Mouse (Mus musculus) embryonic facial prominence, embryonic 12.5 days (tissue): ENCODE data around the gene Ston2. TPM values are rescaled to one million over a fixed set of nuclear protein-coding genes. Genes with fewer than 3 reads are reported as not detected.
"Not testable (repeated sequence)": the region's sequence is repeated elsewhere in the genome, so short reads cannot be mapped to it uniquely, and the experiment has no call there.

ENCODE experiments used
- ATAC-seq: fragments of 200-750 bp; cut with Nextera tagmentation; 2 replicates; pipeline ENCODE4 v1.8.0; 2017; ENCODE audit not compliant: insufficient number of reproducible peaks, insufficient read depth, low FRiP score, low TSS enrichment
- H3K27ac ChIP-seq: fragments of 300-500 bp; sonication (generic); 2 replicates; pipeline ENCODE4 v1.5.1; 2016; ENCODE audit warnings: mild to moderate bottlenecking
- H3K27me3 ChIP-seq: fragments of 300-500 bp; sonication (generic); 2 replicates; pipeline ENCODE4 v1.6.1; 2016; ENCODE audit warnings: mild to moderate bottlenecking, moderate library complexity
- H3K36me3 ChIP-seq: fragments of 300-500 bp; sonication (generic); 2 replicates; pipeline ENCODE4 v1.6.1; 2016; ENCODE audit warnings: mild to moderate bottlenecking
- H3K4me1 ChIP-seq: fragments of 300-500 bp; sonication (generic); 2 replicates; pipeline ENCODE4 v1.6.1; 2016
- H3K4me2 ChIP-seq: fragments of 300-500 bp; sonication (generic); replicated peaks from 2 replicates; pipeline ENCODE4 v1.6.1; 2016; ENCODE audit warnings: mild to moderate bottlenecking, moderate library complexity
- H3K4me3 ChIP-seq: fragments of 300-500 bp; sonication (generic); 2 replicates; pipeline ENCODE4 v1.5.1; 2016; ENCODE audit warnings: mild to moderate bottlenecking
- H3K9ac ChIP-seq: fragments of 300-500 bp; sonication (generic); 2 replicates; pipeline ENCODE4 v1.6.1; 2016; ENCODE audit warnings: mild to moderate bottlenecking, moderate library complexity
- H3K9me3 ChIP-seq: fragments of 300-500 bp; sonication (generic); 2 replicates; pipeline ENCODE4 v1.6.1; 2016; ENCODE audit warnings: mild to moderate bottlenecking, moderate library complexity
- WGBS: fragments of 180-500 bp; shearing (Covaris S2); methylation state at CpG from one replicate; pipeline ENCODE4 v1.1.7; 2016; 5-methylcytosine and 5-hydroxymethylcytosine counted together
- polyA plus RNA-seq: library from polyadenylated mRNA; unstranded; fragments of >200 nt; fragmentation: Nextera tagmentation; extraction: Ambion mirVana; gene quantifications from 2 replicates; pipeline ENCODE4 v1.2.1, GENCODE M21; 2016

Ston2 gene
- polyA plus RNA-seq, 1 experiment from 2014 or later, result 7.4 TPM

DNA sequence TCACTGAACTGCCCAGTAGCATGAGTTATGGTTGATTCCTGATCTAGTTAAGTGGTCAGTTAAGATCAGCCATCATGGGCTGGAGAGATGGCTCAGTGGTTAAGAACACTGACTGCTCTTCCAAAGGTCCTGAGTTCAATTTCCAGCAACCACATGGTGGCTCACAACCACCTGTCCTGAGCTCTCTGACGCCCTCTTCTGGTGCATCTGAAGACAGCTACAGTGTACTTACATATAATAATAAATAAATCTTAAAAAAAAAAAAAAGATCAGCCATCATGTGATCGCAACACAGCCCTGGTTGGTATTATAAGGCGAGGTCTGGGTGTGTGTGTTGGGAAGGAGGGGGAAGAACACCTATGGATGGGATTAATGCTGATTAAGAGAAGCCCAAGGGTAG, 259 bp upstream of the Ston2 start:
- H3K4me3 ChIP-seq, H3K9ac ChIP-seq, ATAC-seq, H3K9me3 ChIP-seq, H3K4me2 ChIP-seq, H3K27me3 ChIP-seq, H3K27ac ChIP-seq, H3K4me1 ChIP-seq, H3K36me3 ChIP-seq: not testable (repeated sequence)
- 67% methylated on average over 3 of the region's 3 CpGs for WGBS

DNA sequence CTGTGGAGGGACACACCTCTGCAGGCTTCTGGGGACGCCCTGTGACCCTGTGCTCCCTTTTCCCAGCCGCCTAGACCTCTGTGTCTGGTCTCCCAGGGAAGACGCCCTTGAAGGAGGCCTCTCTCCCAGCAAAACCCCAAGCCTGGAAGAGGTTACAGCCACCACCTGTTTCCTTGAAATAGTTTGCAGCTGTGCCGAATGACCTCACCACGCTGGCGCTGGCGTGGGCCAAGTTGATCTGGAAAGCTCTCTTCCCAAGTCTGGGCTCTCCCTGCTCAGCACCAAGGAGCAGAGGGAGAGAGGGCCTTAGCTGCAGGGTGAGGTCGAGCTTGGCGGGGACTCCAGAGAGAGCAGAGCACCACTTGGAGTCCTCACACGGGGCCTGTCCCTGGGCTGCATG, 1.8 kb downstream of the Ston2 start:
- ATAC-seq, result peak; percentile 69; the same call in 1 of the 2 replicates
- 22% methylated on average over 10 of the region's 10 CpGs for WGBS
- H3K27me3 ChIP-seq, result no peaks in the 10 kb centered on the region

DNA sequence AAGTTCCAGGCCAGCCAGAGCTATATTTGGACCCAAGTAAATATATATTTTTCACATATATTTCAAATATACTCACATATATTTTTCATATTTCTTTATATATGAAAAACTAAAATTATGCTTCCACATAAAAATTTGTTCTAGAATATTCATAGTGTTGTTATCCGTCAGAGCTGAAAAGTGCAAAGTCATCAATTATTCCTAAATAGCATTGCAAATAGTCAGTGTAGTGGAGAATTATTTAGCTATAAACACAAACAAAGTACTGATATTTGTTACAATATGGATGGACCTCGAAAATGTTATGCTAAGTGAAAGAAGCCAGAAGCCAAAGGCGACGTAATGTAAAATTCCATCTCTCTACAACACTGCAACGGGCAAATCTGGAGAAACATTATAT, 6.8 kb downstream of the Ston2 start:
- Histone ChIP-seq H3K27me3 (peaks cover 10% of the 10 kb centered on the region; the same call in 1 of the 2 replicates), H3K9ac (no peak overlapping the region), H3K36me3 (no peaks in the 10 kb centered on the region), H3K4me1 (peaks cover 7% of the 10 kb centered on the region; the same call in 1 of the 2 replicates), H3K4me3 (no peak overlapping the region), H3K27ac (no peak overlapping the region), H3K9me3 (no peaks in the 10 kb centered on the region), H3K4me2 (no peak overlapping the region)
- WGBS, result 82% methylated on average over 5 of the region's 5 CpGs
- ATAC-seq, result no peak

More for the DNA sequence above, 1.8 kb downstream of the Ston2 start:
- H3K9me3 ChIP-seq, result no peaks in the 10 kb centered on the region
- H3K4me2 ChIP-seq, result no peak overlapping the region
- H3K27ac ChIP-seq, result peak overlapping the region; percentile 30; the same call in 1 of the 2 replicates
- 0 out of 2 replicates have a peak, but pooled peaks cover 8% of the 10 kb centered on the region for H3K4me1 ChIP-seq
- no peak overlapping the region for H3K9ac ChIP-seq
- no peaks in the 10 kb centered on the region for H3K36me3 ChIP-seq
- H3K4me3 ChIP-seq, result no peak overlapping the region

DNA sequence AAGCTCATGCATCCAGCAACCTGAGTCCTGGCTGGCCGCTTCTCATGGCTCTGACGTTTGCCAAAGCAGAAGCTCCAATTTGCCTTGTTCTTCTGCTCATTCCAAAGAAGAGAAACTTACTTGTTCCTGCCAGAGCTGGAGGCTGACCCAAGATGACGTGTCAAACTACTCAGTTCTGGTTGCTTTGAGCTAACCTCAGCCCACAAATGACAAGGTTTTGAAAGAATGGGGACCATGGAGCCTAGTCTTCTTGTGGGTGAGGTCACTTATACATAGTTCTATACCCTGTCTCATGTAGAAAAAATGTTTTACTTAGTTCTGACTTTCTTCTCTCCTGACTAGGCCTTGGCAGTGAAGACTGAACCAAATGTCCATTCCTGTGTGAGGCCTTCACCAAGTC, 7.7 kb downstream of the Ston2 start:
- no peak for ATAC-seq
- H3K4me2 ChIP-seq, result no peak overlapping the region

DNA sequence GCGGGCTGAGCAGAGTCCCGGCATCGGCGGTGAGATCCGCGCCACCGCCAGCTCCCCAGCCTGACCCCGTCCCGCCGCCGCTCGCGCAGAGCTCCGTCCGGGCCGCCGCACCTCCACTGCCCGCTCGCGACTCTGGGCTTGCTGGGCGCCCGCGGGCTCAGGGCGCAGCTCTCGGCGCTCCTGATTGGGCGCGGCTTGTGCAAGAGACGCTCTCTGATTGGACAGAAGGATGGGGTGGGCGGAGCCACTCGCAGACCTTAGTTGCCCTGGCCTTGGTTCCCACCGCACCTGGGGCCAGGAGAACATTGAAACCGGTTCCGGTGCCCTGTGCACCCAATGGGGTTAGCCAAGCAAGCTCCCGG, 9.2 kb downstream of the Ston2 start:
- peak overlapping the region; percentile 53 for H3K9ac ChIP-seq
- H3K4me2 ChIP-seq, result peak overlapping the region; percentile 85
- no peaks in the 10 kb centered on the region for H3K9me3 ChIP-seq
- under 1% methylated on average over 35 of the region's 35 CpGs for WGBS
- peaks cover 4% of the 10 kb centered on the region; the same call in 1 of the 2 replicates for H3K4me1 ChIP-seq
- ATAC-seq, result peak; percentile 89
- no peaks in the 10 kb centered on the region for H3K36me3 ChIP-seq
- H3K27ac ChIP-seq, result no peak overlapping the region
- H3K4me3 ChIP-seq, result peak overlapping the region; percentile 68
- H3K27me3 ChIP-seq, result peaks cover 10% of the 10 kb centered on the region; the same call in 1 of the 2 replicates

More for the DNA sequence above, 7.7 kb downstream of the Ston2 start:
- Histone ChIP-seq H3K27ac (no peak overlapping the region), H3K9ac (no peak overlapping the region), H3K4me1 (peaks cover 4% of the 10 kb centered on the region; the same call in 1 of the 2 replicates), H3K27me3 (peaks cover 10% of the 10 kb centered on the region; the same call in 1 of the 2 replicates), H3K4me3 (no peak overlapping the region), H3K9me3 (no peaks in the 10 kb centered on the region), H3K36me3 (no peaks in the 10 kb centered on the region)
- 74% methylated on average over 3 of the region's 3 CpGs for WGBS

DNA sequence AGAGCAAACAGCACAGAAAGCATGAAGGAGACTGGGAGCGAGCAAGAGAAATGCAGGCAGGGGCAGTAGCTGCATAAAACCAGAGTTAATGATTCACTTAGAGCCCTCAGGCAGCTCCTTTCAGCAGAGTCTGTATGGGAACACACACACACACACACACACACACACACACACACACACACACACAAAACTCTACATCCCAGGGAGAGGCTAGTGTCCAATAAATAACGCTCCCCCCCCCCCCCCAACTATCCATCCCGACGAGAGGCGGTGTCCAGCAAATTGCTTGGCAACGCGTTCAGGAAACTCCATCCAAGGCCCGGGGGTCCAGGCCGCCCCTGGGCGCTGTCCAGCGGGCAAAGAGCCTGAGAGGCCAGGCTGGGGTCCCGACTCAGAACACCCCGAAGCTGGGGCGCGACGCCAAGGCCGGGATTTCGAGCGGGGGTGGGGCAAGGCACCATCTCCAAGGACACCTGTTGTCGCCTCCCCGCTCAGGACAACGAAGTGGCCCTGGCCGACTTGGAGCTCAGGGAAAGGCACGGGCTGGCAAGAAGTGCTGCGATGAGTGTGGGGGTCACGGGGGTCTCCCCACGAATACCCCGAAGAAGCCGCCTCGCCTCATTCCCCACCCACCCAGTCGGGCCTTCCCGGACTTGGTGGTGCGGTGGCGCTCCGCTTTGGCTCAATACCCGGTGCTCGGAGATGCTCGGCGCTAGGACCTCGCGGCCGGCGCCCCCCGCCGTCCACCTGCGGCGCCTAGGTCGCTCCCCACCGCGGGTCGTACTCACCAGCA, 9.8 kb downstream of the Ston2 start:
- no peaks in the 10 kb centered on the region for H3K9me3 ChIP-seq
- peak overlapping the region; percentile 85 for H3K4me2 ChIP-seq
- no peaks in the 10 kb centered on the region for H3K36me3 ChIP-seq
- H3K4me3 ChIP-seq, result peak overlapping the region; percentile 68
- peaks cover 4% of the 10 kb centered on the region; the same call in 1 of the 2 replicates for H3K4me1 ChIP-seq
- H3K27ac ChIP-seq, result no peak overlapping the region
- peak; percentile 80 for ATAC-seq
- H3K27me3 ChIP-seq, result peaks cover 10% of the 10 kb centered on the region; the same call in 1 of the 2 replicates
- H3K9ac ChIP-seq, result peak overlapping the region; percentile 53
- 1% methylated on average over 50 of the region's 51 CpGs for WGBS

DNA sequence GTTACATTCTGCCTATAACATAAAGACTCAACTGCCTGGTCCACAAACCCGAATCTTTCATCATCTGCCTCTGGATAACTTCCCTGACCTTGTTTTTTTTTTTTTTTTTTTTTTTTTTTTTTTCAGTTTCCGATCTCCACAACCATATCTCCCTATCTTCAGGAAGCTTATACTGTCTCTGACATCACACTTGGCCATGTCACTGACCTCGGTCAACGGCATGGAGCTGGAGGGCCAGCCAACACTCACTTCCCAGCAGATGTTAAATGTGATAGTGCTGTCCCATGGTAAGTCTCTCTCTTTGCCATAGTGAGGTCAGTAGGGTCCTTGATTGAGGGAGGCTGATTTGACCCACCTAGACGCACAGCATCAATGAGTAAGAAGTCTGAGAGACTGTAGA, 11.8 kb downstream of the Ston2 start:
- no peak overlapping the region for H3K4me3 ChIP-seq
- no peaks in the 10 kb centered on the region for H3K9me3 ChIP-seq
- H3K36me3 ChIP-seq, result no peaks in the 10 kb centered on the region
- ATAC-seq, result no peak
- no peak overlapping the region for H3K27ac ChIP-seq
- H3K4me2 ChIP-seq, result no peak overlapping the region
- peaks cover 10% of the 10 kb centered on the region; the same call in 1 of the 2 replicates for H3K27me3 ChIP-seq
- WGBS, result 85% methylated on average over 5 of the region's 5 CpGs
- H3K9ac ChIP-seq, result no peak overlapping the region
- peaks cover 4% of the 10 kb centered on the region; the same call in 1 of the 2 replicates for H3K4me1 ChIP-seq

DNA sequence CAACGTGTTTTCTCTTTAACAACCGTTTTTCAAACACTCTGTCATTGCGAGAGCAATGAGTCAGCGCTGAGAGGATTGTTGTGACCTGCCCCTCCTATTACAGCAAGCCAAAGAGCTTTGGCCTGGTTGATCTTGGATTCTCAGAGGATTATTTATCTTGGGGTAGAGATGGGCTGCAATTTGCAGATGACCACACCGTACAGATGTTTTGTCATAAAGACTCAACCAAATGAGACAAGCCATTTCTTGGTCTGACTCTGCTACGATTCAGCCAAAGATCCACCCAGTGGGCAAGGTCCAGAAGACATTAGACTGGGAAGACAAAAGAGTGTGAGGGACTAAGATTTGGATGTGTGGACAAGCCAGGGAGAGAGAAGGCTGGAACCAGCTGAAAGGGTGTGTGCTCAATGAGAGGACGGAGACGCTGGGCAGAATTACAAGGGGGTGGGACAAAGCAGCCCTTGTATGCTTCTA, 13.3 kb downstream of the Ston2 start:
- H3K4me3 ChIP-seq, result no peak overlapping the region
- ATAC-seq, result no peak
- H3K4me2 ChIP-seq, result no peak overlapping the region
- no peak overlapping the region for H3K9ac ChIP-seq
- WGBS, result 62% methylated on average over 8 of the region's 8 CpGs
- H3K4me1 ChIP-seq, result peaks cover 4% of the 10 kb centered on the region; the same call in 1 of the 2 replicates
- peaks cover 6% of the 10 kb centered on the region; the same call in 1 of the 2 replicates for H3K27me3 ChIP-seq
- H3K27ac ChIP-seq, result no peak overlapping the region
- no peaks in the 10 kb centered on the region for H3K9me3 ChIP-seq
- H3K36me3 ChIP-seq, result no peaks in the 10 kb centered on the region

DNA sequence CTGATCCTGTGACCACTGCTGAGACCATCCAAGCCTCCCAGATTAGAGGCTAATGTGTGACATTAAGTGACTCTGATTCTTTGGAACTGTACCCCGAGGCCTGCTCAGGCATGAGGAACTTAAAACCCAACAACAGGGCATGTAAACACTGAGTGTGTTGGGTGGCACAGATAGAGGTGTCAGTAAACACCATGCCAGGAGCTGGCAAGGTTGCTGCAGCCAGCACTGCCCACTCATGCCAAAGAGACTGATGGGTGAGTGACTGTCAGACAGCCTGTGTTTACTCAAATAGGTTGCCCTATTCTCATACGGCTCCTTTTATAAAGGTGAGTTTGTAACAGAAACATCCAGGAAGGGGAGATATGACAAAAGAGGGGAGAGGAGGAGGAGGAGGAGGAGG, 19.3 kb downstream of the Ston2 start:
- WGBS, result 76% methylated on average over 2 of the region's 2 CpGs
- no peak overlapping the region for H3K4me2 ChIP-seq
- no peak overlapping the region for H3K4me3 ChIP-seq
- no peak overlapping the region for H3K9ac ChIP-seq
- ATAC-seq, result no peak
- H3K4me1 ChIP-seq, result peaks cover 19% of the 10 kb centered on the region
- H3K9me3 ChIP-seq, result no peaks in the 10 kb centered on the region
- H3K27me3 ChIP-seq, result no peaks in the 10 kb centered on the region
- no peak overlapping the region for H3K27ac ChIP-seq
- no peaks in the 10 kb centered on the region for H3K36me3 ChIP-seq

DNA sequence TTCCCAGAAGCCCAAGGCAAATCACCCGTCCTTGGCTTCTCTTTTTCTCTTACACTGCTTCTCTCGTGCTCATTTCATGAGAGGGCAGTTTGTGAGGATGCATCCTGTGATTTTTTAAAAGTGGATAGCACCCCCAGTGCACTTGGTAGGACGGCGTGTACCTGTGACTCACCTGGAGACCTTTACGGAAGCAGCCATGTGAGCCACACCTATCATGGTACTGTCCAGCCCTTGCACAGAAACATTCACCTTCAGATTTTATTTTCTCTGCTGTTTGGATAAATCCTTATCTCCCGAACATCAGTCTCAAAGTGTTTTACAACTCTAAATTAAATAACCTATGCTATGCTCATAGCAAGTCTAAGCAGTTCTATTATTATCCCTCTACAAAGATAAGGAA, 20.0 kb downstream of the Ston2 start:
- ATAC-seq, result no peak
- no peak overlapping the region for H3K27ac ChIP-seq
- no peak overlapping the region for H3K4me3 ChIP-seq
- no peak overlapping the region for H3K9ac ChIP-seq
- no peaks in the 10 kb centered on the region for H3K27me3 ChIP-seq
- no peaks in the 10 kb centered on the region for H3K9me3 ChIP-seq
- peaks cover 19% of the 10 kb centered on the region for H3K4me1 ChIP-seq
- WGBS, result 87% methylated on average over 6 of the region's 6 CpGs
- no peaks in the 10 kb centered on the region for H3K36me3 ChIP-seq
- H3K4me2 ChIP-seq, result no peak overlapping the region

DNA sequence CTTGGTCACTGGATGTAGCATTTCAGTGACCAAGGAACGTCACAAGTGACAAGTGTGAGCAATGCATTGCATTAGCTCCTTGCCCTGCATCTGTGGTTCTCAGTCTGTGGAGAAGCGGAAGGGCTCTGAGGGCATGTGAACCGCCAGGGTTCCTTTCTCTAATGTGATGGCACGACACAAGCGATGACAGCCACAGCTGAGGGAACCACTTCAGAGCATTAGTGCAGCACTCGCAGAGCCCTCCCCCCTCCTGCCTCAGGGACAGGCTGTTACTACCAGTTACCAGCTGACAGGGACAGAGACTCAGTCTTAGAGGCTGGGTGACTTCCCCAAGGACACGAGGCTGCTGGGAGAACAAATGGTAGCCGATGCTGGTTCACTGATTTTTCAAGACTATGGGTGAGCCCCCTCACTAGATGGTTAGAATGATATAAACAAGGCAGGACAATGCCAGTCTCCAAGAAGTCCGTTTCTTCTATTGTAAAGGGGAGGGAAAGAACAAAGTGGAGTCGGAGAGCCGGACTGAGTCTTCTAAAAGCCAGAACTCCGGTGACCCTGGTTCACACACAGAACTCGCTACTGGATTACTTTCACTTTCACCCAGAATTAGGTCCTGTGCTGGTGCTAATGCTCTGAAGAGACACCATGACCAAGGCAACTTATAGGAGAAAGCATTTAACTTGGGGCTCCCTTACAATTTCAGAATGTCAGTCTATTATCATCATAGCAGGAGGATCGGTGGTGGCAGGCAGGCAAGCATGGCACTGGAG, 21.7 kb downstream of the Ston2 start:
- Histone ChIP-seq H3K27ac (no peak overlapping the region), H3K36me3 (no peaks in the 10 kb centered on the region), H3K4me3 (no peak overlapping the region), H3K27me3 (no peaks in the 10 kb centered on the region), H3K4me1 (peaks cover 19% of the 10 kb centered on the region), H3K9ac (no peak overlapping the region), H3K9me3 (no peaks in the 10 kb centered on the region), H3K4me2 (0 out of 2 replicates have a peak overlapping the region, but pooled peaks have one; percentile 7)
- WGBS, result 58% methylated on average over 14 of the region's 14 CpGs
- peak; percentile 75 for ATAC-seq
